Mouse (Mus musculus) liver, postnatal 0 days (tissue): ENCODE results near the gene Cdk9.

ENCODE experiments used
- CTCF ChIP-seq: sonication (generic); IDR thresholded peaks from 2 replicates; pipeline ENCODE4 v1.5.1; 2016; ENCODE audit warnings: antibody characterized with exemption, low read depth
- EP300 ChIP-seq: IDR thresholded peaks from 2 replicates; pipeline ENCODE4 v1.6.1; 2016; ENCODE audit warnings: antibody characterized with exemption, low read depth, mild to moderate bottlenecking

- TF ChIP-seq EP300 (0 out of 2 replicates have a peak, but pooled peaks have one; percentile 13), CTCF (peak; percentile 92)
Measured at GRCm38 (mm10) chr2:32693823-32694411, 19.0 kb downstream of the Cdk9 start.
